Mouse (Mus musculus) brain, adult 2 months (tissue): ENCODE measurements around the gene Pdik1l.

Experiments
- DNase-seq: peaks from one replicate; pipeline ENCODE4 v3.0.0; 2011; ENCODE audit warnings: low read depth, low spot score

Pdik1l gene

GRCm38 (mm10) chr4:134287575-134288025 is at the start of gene Pdik1l:
TSS of gene Pdik1l (minus strand) at chr4:134287895.
- peak; percentile 91 for DNase-seq

- DNase-seq = no peak
Observed at GRCm38 (mm10) chr4:134330281-134330680, 42.6 kb upstream of the Pdik1l start.

GRCm38 (mm10) chr4:134328832-134329231 is 41.1 kb upstream of the Pdik1l start:
- no peak for DNase-seq

- no peak for DNase-seq
Observed at GRCm38 (mm10) chr4:134328151-134328550, 40.5 kb upstream of the Pdik1l start.

- DNase-seq = no peak
Observed at GRCm38 (mm10) chr4:134326859-134327530, 39.3 kb upstream of the Pdik1l start.

DNA sequence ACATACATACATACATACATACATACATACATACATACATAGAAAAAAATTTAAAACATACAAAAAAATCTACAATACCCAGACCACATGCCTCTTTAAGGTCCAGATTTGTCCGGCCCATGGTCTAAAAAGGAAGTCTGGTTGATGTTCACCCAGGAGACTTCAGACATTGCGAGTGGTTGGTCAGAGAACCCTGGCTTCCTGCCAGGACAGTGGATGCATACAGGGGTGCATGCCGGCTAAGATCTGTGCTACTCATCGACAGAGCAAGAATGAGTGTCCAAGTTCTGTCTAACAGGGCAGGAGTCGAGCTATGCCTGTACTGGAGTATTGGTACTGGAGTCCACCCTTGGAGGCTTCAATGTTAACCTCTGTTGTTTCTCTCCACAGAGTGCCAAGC is 37.0 kb upstream of the Pdik1l start:
- no peak for DNase-seq

DNA sequence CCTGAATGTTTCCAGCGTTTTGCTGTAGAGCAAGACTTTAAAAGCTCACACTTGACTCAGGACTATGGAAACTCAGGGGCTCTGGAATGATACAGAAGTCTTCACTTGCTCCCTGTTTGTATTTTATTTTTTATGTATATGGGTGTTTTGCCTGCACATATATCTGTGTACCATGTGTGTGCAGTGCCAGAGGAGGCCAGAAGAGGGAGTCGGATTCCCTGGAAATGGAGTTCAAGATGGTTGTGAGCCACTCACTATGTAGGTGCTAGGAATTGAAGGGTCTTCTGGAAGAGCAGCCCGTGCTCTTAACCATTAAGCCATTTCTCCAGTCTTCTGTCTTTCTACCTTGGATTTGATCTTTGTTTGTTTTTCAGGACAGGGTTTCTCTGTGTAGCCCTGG is 33.8 kb upstream of the Pdik1l start:
- no peak for DNase-seq

GRCm38 (mm10) chr4:134319674-134320073 is 32.0 kb upstream of the Pdik1l start:
- no peak for DNase-seq

GRCm38 (mm10) chr4:134319074-134319473 is 31.4 kb upstream of the Pdik1l start:
- DNase-seq = no peak

- no peak for DNase-seq
Observed at GRCm38 (mm10) chr4:134316390-134316789, 28.7 kb upstream of the Pdik1l start.

DNA sequence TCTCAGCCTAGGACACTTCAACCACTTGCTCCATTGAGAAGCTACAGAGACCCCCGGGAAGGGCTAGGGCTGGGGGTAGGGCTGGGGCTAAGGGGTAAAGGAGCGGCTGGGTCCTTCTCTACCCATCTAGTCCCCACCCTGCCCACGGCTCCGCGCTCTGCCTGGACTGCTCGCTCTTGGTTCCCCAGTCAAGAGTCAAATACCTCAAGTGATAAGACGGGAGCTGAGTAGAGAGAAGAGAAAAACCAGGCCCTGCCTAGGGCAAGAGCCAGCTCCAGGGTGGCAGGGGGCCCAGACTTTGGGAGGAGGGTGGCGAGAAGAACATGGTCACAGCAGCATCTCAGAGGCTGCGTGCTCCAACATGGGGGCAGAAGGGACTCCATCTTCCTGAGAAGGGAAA is 27.8 kb upstream of the Pdik1l start:
- DNase-seq = no peak

- no peak for DNase-seq
Observed at GRCm38 (mm10) chr4:134314876-134315275, 27.2 kb upstream of the Pdik1l start, which contains the start of gene Trim63. TSS of gene Trim63 (plus strand) at chr4:134315120.

- no peak for DNase-seq
Observed at GRCm38 (mm10) chr4:134314081-134314655, 26.5 kb upstream of the Pdik1l start.

DNA sequence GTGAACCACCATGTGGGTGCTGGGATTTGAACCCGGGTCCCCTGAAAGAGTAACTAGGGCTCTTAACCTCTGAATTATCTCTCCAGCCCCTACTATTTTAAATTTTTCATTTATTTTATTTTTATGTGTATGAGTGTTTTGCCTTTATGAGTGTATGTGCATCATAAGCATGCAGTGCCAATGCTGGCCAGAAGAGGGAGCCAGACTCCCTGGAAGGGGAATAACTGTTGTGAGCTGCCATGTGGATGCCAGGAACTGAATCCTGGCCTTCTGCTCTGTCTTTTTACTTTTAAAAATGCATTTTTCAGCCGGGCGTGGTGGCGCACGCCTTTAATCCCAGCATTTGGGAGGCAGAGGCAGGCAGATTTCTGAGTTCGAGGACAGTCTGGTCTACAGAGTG is 25.2 kb upstream of the Pdik1l start:
- DNase-seq = no peak

- no peak for DNase-seq
Observed at GRCm38 (mm10) chr4:134312341-134312740, 24.6 kb upstream of the Pdik1l start.

GRCm38 (mm10) chr4:134311784-134312183 is 24.1 kb upstream of the Pdik1l start:
- no peak for DNase-seq

DNA sequence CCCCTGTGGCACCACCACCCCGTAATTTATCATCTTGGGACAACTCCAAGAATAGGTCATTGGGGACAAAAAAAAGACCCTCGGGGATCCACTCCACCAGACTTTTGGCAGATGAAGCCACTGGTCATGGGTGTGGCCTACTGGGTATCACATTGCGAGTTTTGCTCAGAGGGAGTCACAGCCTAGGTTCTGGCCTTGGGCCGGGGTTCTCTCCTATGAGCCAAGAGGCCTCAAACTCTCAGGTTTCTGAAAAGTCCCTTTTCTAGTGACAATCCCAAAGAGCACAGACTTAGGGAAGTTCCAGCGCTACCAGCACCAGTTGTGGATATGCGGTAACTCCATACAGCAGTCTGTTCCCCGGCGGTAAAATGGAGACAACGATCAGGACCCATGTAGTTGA is 23.0 kb upstream of the Pdik1l start:
- DNase-seq = no peak

DNA sequence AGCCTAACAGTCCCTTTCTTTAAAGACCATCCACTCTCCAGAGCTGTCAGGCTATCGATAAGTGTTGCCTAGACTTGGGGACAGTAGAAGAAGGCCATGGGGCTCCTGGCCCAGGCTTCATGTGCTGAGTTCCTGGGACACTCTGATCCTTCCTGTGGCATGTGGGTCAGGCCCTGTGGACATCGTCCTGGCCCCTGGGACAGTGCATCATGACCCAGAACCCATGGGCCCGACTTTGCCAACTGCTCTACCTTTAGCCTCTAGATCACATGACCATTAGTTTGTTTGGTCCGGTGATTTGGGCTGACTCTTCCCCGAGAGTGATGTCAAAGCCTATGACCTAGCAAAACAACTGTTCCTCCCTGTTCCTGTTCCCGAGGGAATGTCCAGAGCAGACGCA is 22.4 kb upstream of the Pdik1l start:
- no peak for DNase-seq

DNA sequence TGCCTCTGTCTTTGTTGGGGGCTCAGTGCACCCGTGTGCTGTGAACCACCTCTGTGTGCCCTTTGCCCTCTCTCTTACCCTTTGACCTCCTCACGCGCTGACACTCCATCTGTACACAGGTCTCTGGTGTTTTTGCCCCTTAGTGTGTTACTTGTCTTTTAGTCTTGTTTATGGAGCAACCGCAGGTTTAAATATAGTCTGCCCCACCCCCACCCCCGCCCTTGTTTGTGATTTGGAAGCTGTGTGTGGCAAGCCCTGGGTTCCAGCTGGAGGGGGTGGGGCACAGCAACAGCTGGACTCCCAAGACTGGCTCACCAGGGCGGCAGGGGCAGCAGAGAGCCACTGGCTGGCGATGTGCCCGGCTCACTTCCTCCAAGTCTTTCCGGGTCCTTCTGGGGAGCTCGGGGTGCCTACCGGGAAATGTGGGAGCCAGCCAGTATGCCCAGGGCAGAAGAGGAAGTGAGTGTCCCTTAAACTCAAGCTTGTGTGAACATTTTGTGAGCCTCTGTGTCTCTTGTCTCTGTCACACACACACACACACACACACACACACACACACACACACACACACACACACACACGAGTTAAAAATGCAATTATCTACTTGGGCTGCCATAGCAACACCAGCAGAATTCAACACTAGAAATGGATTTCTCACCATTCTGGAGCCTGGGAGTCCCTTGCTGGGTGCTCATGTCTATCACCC is 19.8 kb upstream of the Pdik1l start:
- DNase-seq = peak; percentile 79

GRCm38 (mm10) chr4:134306963-134307362 is 19.3 kb upstream of the Pdik1l start:
- DNase-seq = no peak

DNA sequence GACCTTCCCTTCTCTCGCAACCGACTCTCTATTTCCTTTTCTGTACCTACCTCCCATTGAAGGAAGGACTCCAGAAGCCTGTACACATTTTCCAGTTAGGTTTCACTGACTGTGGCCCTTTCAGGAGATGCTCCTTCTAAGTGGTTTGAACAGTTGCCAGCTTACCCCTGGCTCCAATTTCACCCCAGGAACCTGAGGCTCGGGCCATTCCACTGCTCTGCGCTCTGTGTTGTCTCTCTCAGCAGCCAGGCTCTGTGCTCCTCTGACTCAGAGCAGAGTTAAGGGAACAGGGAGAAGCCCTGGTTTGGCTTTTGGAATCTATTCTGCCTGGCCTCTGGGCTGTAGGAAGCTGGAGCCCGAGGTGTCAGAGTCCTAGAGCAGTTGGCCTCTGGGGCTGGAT is 14.4 kb upstream of the Pdik1l start:
- no peak for DNase-seq

- peak; percentile 87 for DNase-seq
Observed at GRCm38 (mm10) chr4:134300316-134300715, 12.6 kb upstream of the Pdik1l start.

DNA sequence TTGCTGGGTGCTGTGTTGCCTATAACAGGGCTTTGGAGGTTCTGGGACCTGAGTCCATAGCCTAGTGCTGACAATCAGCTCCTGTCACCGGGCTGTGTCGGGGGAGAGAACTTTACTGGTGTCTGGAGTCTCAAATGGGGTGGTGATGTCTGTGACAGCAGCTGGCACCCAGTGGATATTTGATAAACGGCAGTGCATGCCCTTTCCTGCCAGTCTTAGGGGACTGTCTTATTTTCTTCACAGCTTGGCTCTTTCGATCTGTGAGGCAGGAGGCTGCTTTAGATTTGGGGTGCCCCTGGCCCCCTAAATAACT is 11.8 kb upstream of the Pdik1l start:
- peak; percentile 14 for DNase-seq
